Mouse (Mus musculus) lung, adult 2 months (tissue): ENCODE measurements around the gene Gm28374.

ENCODE experiments used
- CTCF ChIP-seq: fragments of 200-500 bp; IDR thresholded peaks from 2 replicates; pipeline ENCODE4 v1.5.1; 2011; ENCODE audit warnings: mild to moderate bottlenecking, low read length, control low read depth; ENCODE audit not compliant: insufficient read depth
- POLR2A ChIP-seq: fragments of 200-500 bp; IDR thresholded peaks from 2 replicates; pipeline ENCODE4 v1.6.1; 2011; ENCODE audit warnings: low read depth, mild to moderate bottlenecking, control low read depth, low read length, borderline replicate concordance; ENCODE audit errors: extremely low read depth

DNA sequence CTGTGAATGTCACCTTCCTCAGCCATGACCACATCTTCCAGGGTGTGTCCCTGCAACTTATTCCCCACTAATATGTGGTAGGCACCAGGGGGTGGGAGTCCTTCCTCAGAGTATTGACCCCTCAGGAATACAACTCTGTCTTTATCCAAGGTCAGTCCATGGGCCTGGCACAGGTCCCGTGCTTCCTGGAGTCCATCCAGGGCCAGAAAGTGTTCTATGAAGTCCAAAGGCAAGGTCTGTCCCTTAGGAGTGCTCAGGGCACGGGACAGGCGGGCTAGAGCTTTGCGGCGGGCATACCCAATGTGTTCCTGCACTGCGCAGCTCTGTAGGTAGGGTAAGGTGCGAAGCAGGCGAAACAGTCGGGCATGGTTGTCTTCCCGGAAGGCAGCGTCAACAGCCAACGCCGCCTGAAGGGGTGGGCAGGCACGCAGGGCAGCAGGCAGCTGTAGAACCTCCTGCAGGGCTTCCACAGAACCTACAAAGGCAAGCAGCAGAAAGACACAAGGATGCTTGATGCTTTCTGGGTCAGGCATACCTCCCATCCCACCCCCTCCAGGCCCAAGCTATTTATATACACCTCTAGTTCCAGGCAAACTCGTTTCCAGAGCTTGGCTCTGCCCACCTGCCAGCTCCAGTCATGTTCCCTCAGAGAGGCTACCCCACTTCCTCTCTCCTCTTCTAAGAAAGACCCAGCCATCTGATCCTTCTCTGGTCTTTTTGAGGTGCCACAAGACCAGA lies 34.2 kb upstream of the Gm28374 start:
- no peak for TF ChIP-seq CTCF
- no peak for TF ChIP-seq POLR2A
